Mouse (Mus musculus) cerebellum, postnatal 4 days (tissue): ENCODE measurements around the gene Col4a3.

ENCODE experiments used
- DNase-seq, 2 experiments: peaks; one replicate each; pipeline ENCODE4 v3.0.0; 2022; ENCODE audit warnings: low spot score in 2 of 2, mixed read lengths in 1 of 2

The Col4a3 gene

GRCm38 (mm10) chr1:82586713-82587399 is at the start of gene Col4a3, which contains the start of gene Col4a4:
Gene Col4a3 (plus strand): TSS chr1:82586921.
Gene Col4a4 (minus strand): TSS chr1:82586849.
- DNase-seq: peak in 1 of 2 experiments; percentile 15

- no peak for DNase-seq
Measured at GRCm38 (mm10) chr1:82537848-82538247, 48.9 kb upstream of the Col4a3 start.

GRCm38 (mm10) chr1:82540056-82540455 is 46.7 kb upstream of the Col4a3 start:
- DNase-seq: no peak

DNA sequence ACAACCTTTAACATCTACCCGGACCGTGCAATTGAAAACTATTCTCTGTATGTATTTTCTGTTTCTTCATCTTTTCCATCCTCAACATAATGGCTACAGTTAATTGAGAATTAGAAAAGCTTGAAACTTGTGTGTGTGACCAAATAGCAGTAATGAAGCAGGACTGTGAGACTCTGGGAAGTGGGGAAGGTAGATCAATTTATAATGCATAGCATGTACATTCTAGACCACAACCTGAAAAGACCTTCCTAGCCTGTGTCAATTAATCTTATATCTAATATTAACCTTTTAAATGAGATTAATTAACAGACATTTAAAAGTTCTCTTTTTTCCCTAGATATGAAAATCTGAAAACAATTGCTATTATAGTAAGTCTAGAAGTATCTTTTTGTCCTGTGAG is 42.8 kb upstream of the Col4a3 start:
- DNase-seq: no peak

DNA sequence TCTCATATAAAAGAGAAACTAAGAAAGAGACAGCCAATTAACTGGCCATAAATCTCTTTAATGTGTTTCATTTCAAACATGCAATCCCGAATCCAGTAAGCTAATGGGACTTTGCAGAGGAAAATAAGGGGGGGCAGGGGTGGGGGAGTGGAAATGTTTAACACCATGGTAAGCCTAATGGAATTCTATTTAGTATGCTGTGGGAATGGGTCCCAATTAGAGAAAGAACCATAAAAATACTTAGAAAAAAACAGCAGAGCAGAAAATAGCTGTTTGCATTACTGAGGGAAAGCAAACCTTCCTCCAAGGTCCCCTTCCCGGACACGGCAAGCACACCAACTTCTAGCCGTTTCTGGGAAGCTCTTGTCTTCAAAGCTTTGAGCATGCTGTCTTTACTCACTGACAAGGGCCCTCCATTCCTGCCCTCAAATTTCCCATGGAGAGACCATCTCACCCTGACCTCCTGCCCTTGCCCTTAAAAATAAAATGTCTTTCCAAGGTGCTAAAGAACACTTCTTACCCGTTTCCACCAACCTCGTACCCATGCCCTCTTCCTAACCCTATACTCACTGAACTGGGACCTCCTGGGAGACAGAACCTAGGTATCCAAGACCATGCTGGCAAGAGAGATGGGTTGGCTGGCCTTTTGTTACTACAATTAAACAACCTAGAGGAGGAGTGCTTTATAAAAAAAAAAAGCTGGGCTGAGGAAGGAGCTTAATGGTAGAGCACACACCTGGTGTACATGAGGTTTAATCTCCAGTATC is 42.1 kb upstream of the Col4a3 start:
- DNase-seq: no peak

DNA sequence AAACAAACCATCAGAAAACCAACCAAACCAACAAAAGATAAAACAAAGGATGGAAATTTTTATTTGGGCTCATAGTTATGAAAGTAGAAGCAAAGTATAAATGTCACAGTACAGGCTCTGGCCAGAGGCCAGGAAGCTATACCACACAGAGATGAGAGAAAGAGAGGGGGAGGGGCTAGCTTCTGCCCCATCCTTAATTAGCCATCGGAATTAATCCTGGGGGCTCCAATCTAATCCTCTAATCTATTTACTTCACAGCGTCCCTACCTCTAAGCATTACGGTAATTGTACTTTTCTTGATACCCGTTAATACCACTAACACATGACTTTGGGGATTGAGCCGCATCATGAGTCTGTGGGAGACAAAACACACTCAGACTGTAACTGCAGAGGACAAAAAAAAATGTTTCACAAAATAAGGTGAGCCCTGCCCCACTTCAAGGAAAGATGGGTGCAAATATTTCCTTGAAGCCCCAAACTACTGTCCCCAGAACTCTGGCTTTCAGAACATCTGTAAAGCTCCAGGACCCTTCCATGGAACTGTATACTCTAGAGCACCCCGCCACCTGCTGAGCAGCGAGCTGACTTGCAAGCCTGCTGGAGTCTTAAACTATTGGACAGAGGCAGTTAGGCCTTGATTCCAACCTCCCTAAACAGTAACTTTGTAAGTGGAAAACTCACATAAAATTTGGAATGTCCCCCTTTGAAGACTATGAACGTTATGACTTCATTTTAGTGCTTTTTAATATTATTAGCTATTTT is 41.3 kb upstream of the Col4a3 start:
- DNase-seq: no peak

GRCm38 (mm10) chr1:82554443-82554850 is 32.3 kb upstream of the Col4a3 start:
- DNase-seq: no peak

DNA sequence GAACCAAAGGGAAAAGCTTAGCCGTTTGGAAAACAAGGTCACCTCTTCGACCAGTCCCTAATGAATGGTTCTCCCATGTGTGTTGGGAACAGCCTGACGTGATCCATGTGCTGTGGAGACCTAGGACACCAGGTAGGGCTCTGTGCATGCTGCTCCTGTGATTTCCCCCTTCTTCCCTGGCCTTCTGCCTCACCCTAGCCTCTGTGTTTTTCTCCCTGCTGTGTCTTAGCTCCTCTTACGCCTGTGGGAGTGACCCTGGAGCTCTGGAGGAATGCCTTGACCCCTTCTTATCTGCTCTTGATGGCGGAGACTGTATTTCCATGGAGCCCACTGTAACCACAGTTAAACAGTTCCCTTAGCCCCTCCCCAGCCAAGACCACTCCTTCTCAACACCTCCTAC is 31.8 kb upstream of the Col4a3 start:
- DNase-seq: no peak

- no peak for DNase-seq
Measured at GRCm38 (mm10) chr1:82560223-82560622, 26.5 kb upstream of the Col4a3 start.

- DNase-seq: no peak
Measured at GRCm38 (mm10) chr1:82569405-82569804, 17.3 kb upstream of the Col4a3 start.

DNA sequence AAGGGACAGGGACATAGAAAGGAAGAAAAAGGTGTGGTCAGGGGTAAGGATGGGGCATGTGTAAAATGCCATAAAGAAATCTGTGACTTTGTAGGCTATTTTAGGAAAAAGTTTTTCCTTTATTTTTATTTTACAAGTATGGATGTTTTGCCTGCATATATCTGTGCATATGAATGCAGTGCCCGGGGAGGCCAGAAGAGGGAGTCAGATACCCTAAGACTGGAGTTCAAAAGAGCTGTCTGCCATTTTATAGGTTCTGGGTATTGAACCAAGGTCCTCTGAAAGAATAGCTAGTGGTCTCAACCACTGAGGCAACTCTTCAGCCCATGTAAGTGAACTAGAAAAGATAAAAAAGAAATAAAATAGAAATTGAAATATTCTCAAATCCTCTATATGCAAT is 15.0 kb upstream of the Col4a3 start:
- DNase-seq: no peak

DNA sequence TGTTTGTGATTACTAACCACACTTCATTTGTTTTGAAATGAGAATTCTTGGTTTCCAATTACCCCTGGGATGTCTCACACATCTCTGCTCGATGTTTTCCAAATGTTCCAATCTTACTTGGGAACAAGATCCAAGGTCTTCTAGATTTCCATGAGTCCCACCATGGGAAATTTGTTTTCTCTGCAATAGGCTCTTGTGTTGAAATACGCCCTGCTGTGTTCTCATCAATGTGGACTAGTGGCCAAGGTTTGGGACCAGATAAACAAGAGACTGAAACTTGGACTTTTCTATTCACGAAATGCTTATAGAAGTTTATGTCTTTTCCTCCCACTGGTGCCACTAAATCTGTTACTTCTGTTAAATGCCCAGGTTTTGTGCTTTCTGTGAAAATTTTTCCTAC is 11.0 kb upstream of the Col4a3 start:
- no peak for DNase-seq

GRCm38 (mm10) chr1:82576182-82576581 is 10.5 kb upstream of the Col4a3 start:
- DNase-seq: no peak

- no peak for DNase-seq
Measured at GRCm38 (mm10) chr1:82577339-82577738, 9.4 kb upstream of the Col4a3 start.

- no peak for DNase-seq
Measured at GRCm38 (mm10) chr1:82577915-82578314, 8.8 kb upstream of the Col4a3 start.

GRCm38 (mm10) chr1:82578320-82578719 is 8.4 kb upstream of the Col4a3 start:
- DNase-seq: no peak

- DNase-seq: no peak
Measured at GRCm38 (mm10) chr1:82585981-82586380, 740 bp upstream of the Col4a3 start.

- no peak for DNase-seq
Measured at GRCm38 (mm10) chr1:82590266-82590665, 3.5 kb downstream of the Col4a3 start.

DNA sequence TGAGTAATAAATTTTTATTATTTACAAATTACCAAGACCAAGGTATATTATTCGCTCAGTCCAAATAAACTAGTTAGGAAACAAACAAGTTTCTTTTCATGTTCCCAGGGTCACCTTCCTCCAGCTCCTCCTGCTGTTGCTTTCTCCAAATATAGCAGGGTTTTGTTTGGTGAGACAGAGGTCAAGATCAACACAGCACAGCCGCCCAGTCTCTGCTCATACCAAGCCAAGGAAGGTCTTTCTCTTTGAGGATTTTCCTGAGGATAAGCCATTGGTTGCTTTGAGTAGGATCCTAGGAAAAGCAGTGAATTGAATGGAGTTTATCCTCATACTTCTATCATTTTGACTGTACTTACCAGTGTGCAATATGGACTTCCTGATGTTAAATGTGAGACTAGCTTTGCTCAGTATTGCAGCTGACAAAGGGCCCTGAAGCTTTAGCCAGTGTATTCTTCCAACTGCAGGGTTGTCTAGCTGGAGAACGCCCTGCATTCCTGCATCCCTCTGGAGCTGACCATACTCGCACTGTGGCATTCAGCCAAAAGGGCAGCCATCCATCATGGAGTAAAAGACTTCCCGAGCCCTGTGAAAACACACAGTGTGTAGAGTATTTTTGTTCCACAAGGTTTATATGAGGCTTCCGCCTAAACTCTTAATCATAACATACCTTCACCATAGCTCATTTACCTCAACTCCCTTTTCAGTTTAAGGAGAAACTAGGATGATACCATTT is 10.3 kb downstream of the Col4a3 start:
- no peak for DNase-seq

- DNase-seq: no peak
Measured at GRCm38 (mm10) chr1:82603198-82603950, 16.7 kb downstream of the Col4a3 start.

GRCm38 (mm10) chr1:82605347-82605746 is 18.6 kb downstream of the Col4a3 start:
- no peak for DNase-seq
